Mouse (Mus musculus) midbrain, postnatal 0 days (tissue): Measurements from ENCODE around the gene Ptprg. TPM values are rescaled to one million over a fixed set of nuclear protein-coding genes. Genes with fewer than 3 reads are reported as not detected.

Source experiments
- ATAC-seq: fragments of 200-750 bp; cut with Nextera tagmentation; 2 replicates; pipeline ENCODE4 v1.8.0; 2017; ENCODE audit warnings: moderate number of reproducible peaks, mild to moderate bottlenecking, moderate TSS enrichment, moderate library complexity; ENCODE audit not compliant: low FRiP score
- DNase-seq: peaks from one replicate; pipeline ENCODE4 v3.0.0-alpha.2; 2015; ENCODE audit warnings: low spot score
- H3K27ac ChIP-seq: fragments of 300-500 bp; sonication (generic); 2 replicates; pipeline ENCODE4 v1.5.1; 2014; ENCODE audit warnings: low read depth, mild to moderate bottlenecking, low read length, mixed read lengths
- H3K27me3 ChIP-seq: fragments of 300-500 bp; sonication (generic); 2 replicates; pipeline ENCODE4 v1.6.1; 2014; ENCODE audit warnings: low read length, control low read depth, mixed read lengths; ENCODE audit not compliant: insufficient read depth
- H3K36me3 ChIP-seq: fragments of 300-500 bp; sonication (generic); 2 replicates; pipeline ENCODE4 v1.6.1; 2014; ENCODE audit warnings: low read length, control low read depth, mixed read lengths; ENCODE audit not compliant: insufficient read depth
- H3K4me1 ChIP-seq: fragments of 300-500 bp; sonication (generic); 2 replicates; pipeline ENCODE4 v1.6.1; 2014; ENCODE audit warnings: mild to moderate bottlenecking, control low read depth, antibody characterized with exemption, low read length, mixed read lengths; ENCODE audit not compliant: insufficient read depth
- H3K4me2 ChIP-seq: fragments of 300-500 bp; sonication (generic); 2 replicates; pipeline ENCODE4 v1.6.1; 2014; ENCODE audit warnings: low read depth, mild to moderate bottlenecking, low read length, mixed read lengths; ENCODE audit not compliant: poor library complexity, severe bottlenecking
- H3K4me3 ChIP-seq: fragments of 300-500 bp; sonication (generic); 2 replicates; pipeline ENCODE4 v1.5.1; 2014; ENCODE audit warnings: low read depth, mild to moderate bottlenecking, low read length, moderate library complexity
- H3K9ac ChIP-seq: fragments of 300-500 bp; sonication (generic); replicated peaks from 2 replicates; pipeline ENCODE4 v1.6.1; 2014; ENCODE audit warnings: mild to moderate bottlenecking, low read length, moderate library complexity, mixed read lengths; ENCODE audit not compliant: poor library complexity, severe bottlenecking
- H3K9me3 ChIP-seq: fragments of 300-500 bp; sonication (generic); 2 replicates; pipeline ENCODE4 v1.6.1; 2016; ENCODE audit warnings: low read length, control low read depth
- CTCF ChIP-seq: IDR thresholded peaks from 2 replicates; pipeline ENCODE4 v1.5.1; 2016; ENCODE audit warnings: antibody characterized with exemption, mild to moderate bottlenecking
- WGBS: fragments of 180-500 bp; shearing (Covaris S2); extraction: QIAGEN DNeasy Blood & Tissue Kit; methylation state at CpG from one replicate; pipeline ENCODE4 v1.1.7; 2014; 5-methylcytosine and 5-hydroxymethylcytosine counted together
- polyA plus RNA-seq: library from polyadenylated mRNA; unstranded; fragments of >200 nt; fragmentation: Nextera tagmentation; extraction: Ambion mirVana; gene quantifications from 2 replicates; pipeline ENCODE4 v1.2.1, GENCODE M21; 2015
- total RNA-seq: library from RNA; depleted of rRNA; stranded (reverse); fragments of >200 nt; gene quantifications from 2 replicates; pipeline ENCODE4 v1.2.3, GENCODE M21; 2014

Ptprg gene
- total and polyA plus RNA-seq, 2 experiments from 2014 or later: 25.7 to 84.9 TPM

GRCm38 (mm10) chr14:12025812-12026728, 472.7 kb downstream of the Ptprg start:
- no peak for TF ChIP-seq CTCF
- 88% methylated on average over 16 of the region's 16 CpGs for WGBS
- no peak for ATAC-seq

GRCm38 (mm10) chr14:12027247-12027646, 473.9 kb downstream of the Ptprg start:
- ATAC-seq: no peak
- TF ChIP-seq CTCF: no peak
- Histone ChIP-seq H3K4me2 (no peak overlapping the region), H3K4me3 (no peak overlapping the region), H3K9me3 (no peaks in the 10 kb centered on the region), H3K4me1 (no peaks in the 10 kb centered on the region), H3K27me3 (no peaks in the 10 kb centered on the region), H3K27ac (no peak overlapping the region), H3K9ac (no peak overlapping the region), H3K36me3 (no peaks in the 10 kb centered on the region)
- WGBS: 79% methylated on average over 8 of the region's 8 CpGs
- no peak for DNase-seq

More at GRCm38 (mm10) chr14:12025812-12026728, 472.7 kb downstream of the Ptprg start:
- Histone ChIP-seq H3K9me3 (no peaks in the 10 kb centered on the region), H3K27me3 (no peaks in the 10 kb centered on the region), H3K4me2 (no peak overlapping the region), H3K4me1 (no peaks in the 10 kb centered on the region), H3K9ac (no peak overlapping the region), H3K36me3 (no peaks in the 10 kb centered on the region), H3K27ac (no peak overlapping the region), H3K4me3 (no peak overlapping the region)
- DNase-seq: no peak

GRCm38 (mm10) chr14:12029926-12030325, 476.6 kb downstream of the Ptprg start:
- Histone ChIP-seq H3K4me3 (no peak overlapping the region), H3K27ac (no peak overlapping the region), H3K4me1 (no peaks in the 10 kb centered on the region), H3K4me2 (no peak overlapping the region), H3K9me3 (no peaks in the 10 kb centered on the region), H3K27me3 (no peaks in the 10 kb centered on the region), H3K36me3 (no peaks in the 10 kb centered on the region), H3K9ac (no peak overlapping the region)
- TF ChIP-seq CTCF: peak; percentile 30; the same call in 1 of the 2 replicates
- DNase-seq (no peak), ATAC-seq (no peak)
- WGBS: 64% methylated on average over 2 of the region's 2 CpGs

- Histone ChIP-seq H3K4me2 (no peak overlapping the region), H3K4me1 (no peaks in the 10 kb centered on the region), H3K9ac (no peak overlapping the region), H3K27me3 (no peaks in the 10 kb centered on the region), H3K27ac (no peak overlapping the region), H3K36me3 (no peaks in the 10 kb centered on the region), H3K4me3 (no peak overlapping the region), H3K9me3 (no peaks in the 10 kb centered on the region)
- WGBS: 89% methylated on average over 11 of the region's 11 CpGs
- ATAC-seq: no peak
- TF ChIP-seq CTCF: no peak
- DNase-seq: no peak
Measured at GRCm38 (mm10) chr14:12036530-12037283, 483.4 kb downstream of the Ptprg start.

- no peak for ATAC-seq
- 88% methylated on average over 3 of the region's 3 CpGs for WGBS
Measured at GRCm38 (mm10) chr14:12039743-12040142, 486.4 kb downstream of the Ptprg start.

GRCm38 (mm10) chr14:12041566-12041965, 488.2 kb downstream of the Ptprg start:
- no peak for DNase-seq
- TF ChIP-seq CTCF: no peak
- 93% methylated on average over 6 of the region's 6 CpGs for WGBS
- Histone ChIP-seq H3K9me3 (no peaks in the 10 kb centered on the region), H3K27me3 (no peaks in the 10 kb centered on the region), H3K4me1 (no peaks in the 10 kb centered on the region), H3K9ac (no peak overlapping the region), H3K4me3 (no peak overlapping the region), H3K36me3 (no peaks in the 10 kb centered on the region), H3K27ac (no peak overlapping the region), H3K4me2 (no peak overlapping the region)
- ATAC-seq: no peak

More at GRCm38 (mm10) chr14:12039743-12040142, 486.4 kb downstream of the Ptprg start:
- H3K4me3 ChIP-seq: no peak overlapping the region
- H3K9ac ChIP-seq: no peak overlapping the region
- DNase-seq: no peak
- H3K4me1 ChIP-seq: no peaks in the 10 kb centered on the region
- H3K4me2 ChIP-seq: no peak overlapping the region
- H3K36me3 ChIP-seq: no peaks in the 10 kb centered on the region
- no peak for TF ChIP-seq CTCF
- H3K27me3 ChIP-seq: no peaks in the 10 kb centered on the region
- H3K9me3 ChIP-seq: no peaks in the 10 kb centered on the region
- H3K27ac ChIP-seq: no peak overlapping the region
